Mouse (Mus musculus) lung, postnatal 0 days (tissue): ENCODE measurements at regions not wholly inside any gene's neighbourhood (a gene's known extent, or its start where the extent isn't known, plus 50 kb on each side); places are given as distances from the start of the nearest gene placed in this dataset.

Source experiments
- ATAC-seq: fragments of 200-750 bp; cut with Nextera tagmentation; 2 replicates; pipeline ENCODE4 v1.8.0; 2017; ENCODE audit warnings: moderate library complexity
- DNase-seq: peaks from one replicate; pipeline ENCODE4 v3.0.0-alpha.2; 2016; ENCODE audit warnings: low spot score
- H3K27ac ChIP-seq: fragments of 300-500 bp; sonication (generic); 2 replicates; pipeline ENCODE4 v1.5.1; 2014; ENCODE audit warnings: antibody characterized with exemption, mild to moderate bottlenecking, low read length, mixed read lengths
- H3K27me3 ChIP-seq: fragments of 300-500 bp; sonication (generic); replicated peaks from 2 replicates; pipeline ENCODE4 v1.6.1; 2014; ENCODE audit warnings: low read length, mixed read lengths; ENCODE audit not compliant: insufficient read depth
- H3K36me3 ChIP-seq: fragments of 300-500 bp; sonication (generic); 2 replicates; pipeline ENCODE4 v1.6.1; 2014; ENCODE audit warnings: low read length, mixed read lengths; ENCODE audit not compliant: insufficient read depth
- H3K4me1 ChIP-seq: fragments of 300-500 bp; sonication (generic); 2 replicates; pipeline ENCODE4 v1.6.1; 2014; ENCODE audit warnings: antibody characterized with exemption, low read depth, low read length, mixed read lengths; ENCODE audit not compliant: insufficient read depth
- H3K4me2 ChIP-seq: fragments of 300-500 bp; sonication (generic); replicated peaks from 2 replicates; pipeline ENCODE4 v1.6.1; 2014; ENCODE audit warnings: low read depth, mild to moderate bottlenecking, low read length, moderate library complexity, mixed read lengths
- H3K4me3 ChIP-seq: fragments of 300-500 bp; sonication (generic); 2 replicates; pipeline ENCODE4 v1.5.1; 2014; ENCODE audit warnings: low read depth, low read length
- H3K9ac ChIP-seq: fragments of 300-500 bp; sonication (generic); replicated peaks from 2 replicates; pipeline ENCODE4 v1.6.1; 2014; ENCODE audit warnings: low read depth, mild to moderate bottlenecking
- H3K9me3 ChIP-seq: fragments of 300-500 bp; sonication (generic); 2 replicates; pipeline ENCODE4 v1.6.1; 2016; ENCODE audit warnings: low read length, mixed read lengths
- CTCF ChIP-seq: IDR thresholded peaks from 2 replicates; pipeline ENCODE4 v1.5.1; 2016; ENCODE audit warnings: antibody characterized with exemption, mild to moderate bottlenecking
- EP300 ChIP-seq: IDR thresholded peaks from 2 replicates; pipeline ENCODE4 v1.6.1; 2016; ENCODE audit warnings: antibody characterized with exemption, mild to moderate bottlenecking, control low read depth
- WGBS: fragments of 180-500 bp; shearing (Covaris S2); extraction: QIAGEN DNeasy Blood & Tissue Kit; methylation state at CpG from one replicate; pipeline ENCODE4 v1.1.7; 2014; 5-methylcytosine and 5-hydroxymethylcytosine counted together

- no peak overlapping the region for H3K4me3 ChIP-seq
- no peaks in the 10 kb centered on the region; the same call in 1 of the 2 replicates for H3K4me1 ChIP-seq
- TF ChIP-seq CTCF (no peak), EP300 (no peak)
- H3K27me3 ChIP-seq, result no peaks in the 10 kb centered on the region
- no peaks in the 10 kb centered on the region for H3K9me3 ChIP-seq
- DNase-seq, result no peak
- no peak overlapping the region for H3K27ac ChIP-seq
- ATAC-seq, result peak; percentile 30
- H3K36me3 ChIP-seq, result no peaks in the 10 kb centered on the region
- no peak overlapping the region for H3K9ac ChIP-seq
- H3K4me2 ChIP-seq, result no peak overlapping the region
- WGBS, result 69% methylated on average over 4 of the region's 4 CpGs
These were observed 67.1 kb upstream of the Laptm4a start for GRCm38 (mm10) chr12:8854401-8854800.

- no peak overlapping the region for H3K27ac ChIP-seq
- no peaks in the 10 kb centered on the region for H3K27me3 ChIP-seq
- no peaks in the 10 kb centered on the region for H3K36me3 ChIP-seq
- TF ChIP-seq CTCF (no peak), EP300 (no peak)
- H3K9me3 ChIP-seq, result no peaks in the 10 kb centered on the region
- H3K9ac ChIP-seq, result no peak overlapping the region
- DNase-seq (no peak), ATAC-seq (no peak)
- H3K4me3 ChIP-seq, result no peak overlapping the region
- H3K4me1 ChIP-seq, result no peaks in the 10 kb centered on the region
- WGBS, result 51% methylated on average over 5 of the region's 5 CpGs
- H3K4me2 ChIP-seq, result no peak overlapping the region
These were observed 66.3 kb upstream of the Laptm4a start for GRCm38 (mm10) chr12:8855119-8855518.

GRCm38 (mm10) chr12:8856051-8856543, 65.4 kb upstream of the Laptm4a start:
- no peaks in the 10 kb centered on the region for H3K9me3 ChIP-seq
- no peak overlapping the region for H3K9ac ChIP-seq
- H3K27me3 ChIP-seq, result no peaks in the 10 kb centered on the region
- H3K4me3 ChIP-seq, result no peak overlapping the region
- H3K36me3 ChIP-seq, result no peaks in the 10 kb centered on the region
- H3K27ac ChIP-seq, result no peak overlapping the region
- TF ChIP-seq CTCF (no peak), EP300 (no peak)
- 38% methylated on average over 1 of the region's 1 CpGs for WGBS
- ATAC-seq (no peak), DNase-seq (no peak)
- no peak overlapping the region for H3K4me2 ChIP-seq
- no peaks in the 10 kb centered on the region for H3K4me1 ChIP-seq

GRCm38 (mm10) chr12:8857308-8857707, 64.2 kb upstream of the Laptm4a start:
- no peak overlapping the region for H3K4me3 ChIP-seq
- no peak overlapping the region for H3K9ac ChIP-seq
- WGBS, result 46% methylated on average over 8 of the region's 8 CpGs
- ATAC-seq (no peak), DNase-seq (no peak)
- no peaks in the 10 kb centered on the region for H3K36me3 ChIP-seq
- TF ChIP-seq CTCF (peak; percentile 39), EP300 (no peak)
- H3K27ac ChIP-seq, result no peak overlapping the region
- no peaks in the 10 kb centered on the region for H3K27me3 ChIP-seq
- no peaks in the 10 kb centered on the region for H3K4me1 ChIP-seq
- no peaks in the 10 kb centered on the region for H3K9me3 ChIP-seq
- no peak overlapping the region for H3K4me2 ChIP-seq

GRCm38 (mm10) chr12:8858748-8859147, 62.7 kb upstream of the Laptm4a start:
- Histone ChIP-seq H3K4me3 (no peak overlapping the region), H3K9ac (no peak overlapping the region), H3K4me2 (no peak overlapping the region), H3K4me1 (no peaks in the 10 kb centered on the region), H3K9me3 (no peaks in the 10 kb centered on the region), H3K27me3 (no peaks in the 10 kb centered on the region), H3K27ac (no peak overlapping the region), H3K36me3 (no peaks in the 10 kb centered on the region)
- ATAC-seq (no peak), DNase-seq (no peak)
- 66% methylated on average over 7 of the region's 7 CpGs for WGBS
- no peak for TF ChIP-seq CTCF
- TF ChIP-seq EP300, result no peak

GRCm38 (mm10) chr12:8859588-8859987, 61.9 kb upstream of the Laptm4a start:
- peak; percentile 69 for ATAC-seq

GRCm38 (mm10) chr12:8864830-8865229, 56.6 kb upstream of the Laptm4a start:
- ATAC-seq (peak; percentile 21; the same call in 1 of the 2 replicates), DNase-seq (no peak)
- Histone ChIP-seq H3K9ac (no peak overlapping the region), H3K9me3 (no peaks in the 10 kb centered on the region), H3K4me1 (no peaks in the 10 kb centered on the region), H3K4me2 (no peak overlapping the region), H3K27me3 (no peaks in the 10 kb centered on the region), H3K36me3 (no peaks in the 10 kb centered on the region), H3K4me3 (no peak overlapping the region), H3K27ac (no peak overlapping the region)
- TF ChIP-seq CTCF (no peak), EP300 (no peak)
- 51% methylated on average over 3 of the region's 3 CpGs for WGBS

More at GRCm38 (mm10) chr12:8859588-8859987, 61.9 kb upstream of the Laptm4a start:
- 44% methylated on average over 4 of the region's 4 CpGs for WGBS
- no peak overlapping the region for H3K4me3 ChIP-seq
- H3K4me2 ChIP-seq, result no peak overlapping the region
- H3K27me3 ChIP-seq, result no peaks in the 10 kb centered on the region
- no peaks in the 10 kb centered on the region for H3K9me3 ChIP-seq
- H3K36me3 ChIP-seq, result no peaks in the 10 kb centered on the region
- no peak for DNase-seq
- TF ChIP-seq EP300, result no peak
- TF ChIP-seq CTCF, result no peak
- H3K4me1 ChIP-seq, result no peaks in the 10 kb centered on the region
- H3K9ac ChIP-seq, result no peak overlapping the region
- no peak overlapping the region for H3K27ac ChIP-seq
